Mouse (Mus musculus) hindbrain, embryonic 14.5 days (tissue): Measurements from ENCODE around the gene Hbs1l. TPM values are rescaled to one million over a fixed set of nuclear protein-coding genes. Genes with fewer than 3 reads are reported as not detected.

Experiments used
- ATAC-seq: fragments of 200-750 bp; cut with Nextera tagmentation; 2 replicates; pipeline ENCODE4 v1.8.0; 2017; ENCODE audit warnings: moderate number of reproducible peaks, mild to moderate bottlenecking, moderate TSS enrichment, moderate library complexity; ENCODE audit not compliant: low FRiP score
- DNase-seq: peaks from one replicate; pipeline ENCODE4 v3.0.0-alpha.2; 2015; ENCODE audit warnings: low spot score
- H3K27ac ChIP-seq: fragments of 300-500 bp; sonication (generic); 2 replicates; pipeline ENCODE4 v1.5.1; 2014; ENCODE audit warnings: mild to moderate bottlenecking, moderate library complexity
- H3K27me3 ChIP-seq: fragments of 300-500 bp; sonication (generic); 2 replicates; pipeline ENCODE4 v1.6.1; 2014; ENCODE audit warnings: mild to moderate bottlenecking, low read length, mixed read lengths; ENCODE audit not compliant: control insufficient read depth, insufficient read depth
- H3K36me3 ChIP-seq: fragments of 300-500 bp; sonication (generic); replicated peaks from 2 replicates; pipeline ENCODE4 v1.6.1; 2014; ENCODE audit not compliant: control insufficient read depth, insufficient read depth
- H3K4me1 ChIP-seq: fragments of 300-500 bp; sonication (generic); replicated peaks from 2 replicates; pipeline ENCODE4 v1.6.1; 2014; ENCODE audit warnings: antibody characterized with exemption, low read length, mixed read lengths; ENCODE audit not compliant: control insufficient read depth, insufficient read depth
- H3K4me2 ChIP-seq: fragments of 300-500 bp; sonication (generic); replicated peaks from 2 replicates; pipeline ENCODE4 v1.6.1; 2014; ENCODE audit warnings: mild to moderate bottlenecking, moderate library complexity
- H3K4me3 ChIP-seq: fragments of 300-500 bp; sonication (generic); replicated peaks from 2 replicates; pipeline ENCODE4 v1.5.1; 2014; ENCODE audit warnings: mild to moderate bottlenecking, low read length
- H3K9ac ChIP-seq: fragments of 300-500 bp; sonication (generic); 2 replicates; pipeline ENCODE4 v1.6.1; 2014
- H3K9me3 ChIP-seq: fragments of 300-500 bp; sonication (generic); 2 replicates; pipeline ENCODE4 v1.6.1; 2016; ENCODE audit warnings: low read length; ENCODE audit not compliant: control insufficient read depth
- WGBS: fragments of 180-500 bp; shearing (Covaris S2); extraction: QIAGEN DNeasy Blood & Tissue Kit; methylation state at CpG from one replicate; pipeline ENCODE4 v1.1.7; 2014; 5-methylcytosine and 5-hydroxymethylcytosine counted together
- polyA plus RNA-seq: library from polyadenylated mRNA; unstranded; fragments of >200 nt; fragmentation: Nextera tagmentation; extraction: Ambion mirVana; gene quantifications from 2 replicates; pipeline ENCODE4 v1.2.1, GENCODE M21; 2014

The Hbs1l gene
- polyA plus RNA-seq, 1 experiment from 2014 or later = 92.5 TPM

- no peak overlapping the region for H3K9ac ChIP-seq
- H3K4me3 ChIP-seq = no peak overlapping the region
- WGBS = 52% methylated on average over 4 of the region's 4 CpGs
- H3K27ac ChIP-seq = no peak overlapping the region
- no peak for ATAC-seq
- no peaks in the 10 kb centered on the region for H3K9me3 ChIP-seq
- no peaks in the 10 kb centered on the region for H3K27me3 ChIP-seq
- no peaks in the 10 kb centered on the region; the same call in 1 of the 2 replicates for H3K4me1 ChIP-seq
- H3K36me3 ChIP-seq = no peaks in the 10 kb centered on the region
- no peak for DNase-seq
- H3K4me2 ChIP-seq = no peak overlapping the region
Measured at GRCm38 (mm10) chr10:21401259-21401658, 105.5 kb downstream of the Hbs1l start.

DNA sequence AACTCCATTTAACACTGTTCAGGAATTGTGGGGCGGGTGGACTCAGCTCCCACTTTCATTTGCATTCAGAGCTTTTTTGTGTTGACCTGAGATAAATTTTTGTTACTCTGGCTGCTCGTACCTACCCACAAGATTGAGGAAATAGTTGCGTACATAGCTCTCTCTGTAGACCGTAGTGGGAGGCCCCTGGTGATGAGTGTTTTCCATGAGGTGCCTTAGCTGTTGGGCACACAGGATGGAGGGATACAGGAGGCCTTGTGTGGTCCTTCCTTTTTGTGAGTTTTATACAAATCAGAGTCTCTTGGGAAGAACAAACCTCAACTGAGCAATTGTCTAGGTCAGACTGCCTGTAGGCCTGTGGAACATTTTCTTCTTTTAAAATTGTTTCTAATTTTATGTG, 109.0 kb downstream of the Hbs1l start:
- ATAC-seq (no peak), DNase-seq (no peak)
- WGBS = 88% methylated on average over 4 of the region's 4 CpGs
- Histone ChIP-seq H3K27ac (no peak overlapping the region), H3K36me3 (no peaks in the 10 kb centered on the region), H3K4me3 (no peak overlapping the region), H3K4me2 (no peak overlapping the region), H3K27me3 (no peaks in the 10 kb centered on the region), H3K9me3 (no peaks in the 10 kb centered on the region), H3K9ac (no peak overlapping the region), H3K4me1 (no peaks in the 10 kb centered on the region; the same call in 1 of the 2 replicates)

DNA sequence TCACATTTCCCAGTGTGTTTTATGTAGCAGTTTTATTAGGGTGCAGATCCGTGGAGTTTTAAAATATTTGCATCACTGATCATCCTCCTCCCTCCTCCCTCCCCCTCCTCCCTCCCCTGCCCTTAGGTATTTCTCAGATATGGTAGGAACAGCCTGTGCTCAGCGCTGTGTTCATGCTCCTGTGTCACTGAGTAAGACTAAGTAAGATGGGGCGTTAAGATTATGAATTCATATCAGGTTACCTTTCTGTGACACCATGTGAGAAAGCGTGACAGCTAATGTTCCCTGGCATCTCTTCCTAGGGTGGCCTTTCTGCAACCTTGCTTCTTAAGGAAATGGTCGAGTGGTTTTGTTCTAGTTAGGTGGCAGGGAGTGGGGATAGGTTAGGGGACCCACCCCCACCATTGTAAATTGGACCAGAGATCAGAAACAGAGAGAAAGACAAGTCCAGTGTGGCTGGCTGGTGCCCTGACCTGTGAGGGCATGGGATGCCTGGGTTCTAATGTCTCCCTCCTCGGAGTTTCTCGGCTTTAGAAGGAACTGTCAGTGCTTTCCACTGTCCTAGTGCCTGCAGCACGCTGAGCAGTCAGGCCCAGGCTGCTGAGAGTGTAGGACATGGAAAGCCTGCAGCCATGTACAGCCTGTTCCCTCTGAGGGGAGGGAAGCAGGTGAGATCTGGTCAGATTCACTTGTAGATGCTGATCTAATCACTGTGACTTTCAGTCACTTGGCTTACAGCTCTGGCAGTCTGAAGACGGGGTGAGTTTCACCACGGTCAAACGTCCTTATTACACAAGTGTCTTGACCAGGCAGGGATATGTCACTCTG, 110.1 kb downstream of the Hbs1l start:
- Histone ChIP-seq H3K4me3 (no peak overlapping the region), H3K9ac (no peak overlapping the region), H3K27me3 (no peaks in the 10 kb centered on the region), H3K9me3 (no peaks in the 10 kb centered on the region), H3K4me1 (no peaks in the 10 kb centered on the region; the same call in 1 of the 2 replicates), H3K36me3 (no peaks in the 10 kb centered on the region), H3K4me2 (no peak overlapping the region), H3K27ac (no peak overlapping the region)
- DNase-seq (no peak), ATAC-seq (no peak)
- WGBS = 74% methylated on average over 11 of the region's 11 CpGs

DNA sequence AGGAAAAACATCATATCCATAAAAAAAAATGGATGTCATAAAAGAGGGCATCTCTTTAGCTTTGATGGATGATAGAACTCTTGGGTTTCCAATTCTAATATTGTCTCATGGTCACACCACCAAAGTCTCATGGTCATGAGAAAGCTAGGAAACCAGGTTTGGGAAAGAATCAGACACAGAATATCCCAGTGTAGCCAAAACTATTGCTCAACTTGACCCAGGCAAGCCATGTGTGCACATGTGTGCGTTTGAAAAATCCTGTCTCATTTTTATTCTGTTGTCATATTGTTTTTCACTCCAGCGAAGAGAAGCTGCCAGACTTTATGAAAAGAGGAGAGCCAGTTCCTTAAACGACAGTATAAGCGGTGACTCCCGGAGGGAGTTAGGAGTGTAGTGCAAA, 114.9 kb downstream of the Hbs1l start:
- Histone ChIP-seq H3K27ac (no peak overlapping the region), H3K27me3 (no peaks in the 10 kb centered on the region), H3K4me3 (no peak overlapping the region), H3K9ac (no peak overlapping the region), H3K4me2 (no peak overlapping the region), H3K9me3 (no peaks in the 10 kb centered on the region), H3K36me3 (no peaks in the 10 kb centered on the region), H3K4me1 (no peaks in the 10 kb centered on the region)
- WGBS = 77% methylated on average over 5 of the region's 5 CpGs
- ATAC-seq (no peak), DNase-seq (no peak)

- WGBS = 77% methylated on average over 6 of the region's 6 CpGs
- no peaks in the 10 kb centered on the region for H3K4me1 ChIP-seq
- no peak overlapping the region for H3K4me2 ChIP-seq
- DNase-seq = no peak
- no peaks in the 10 kb centered on the region for H3K27me3 ChIP-seq
- no peak overlapping the region for H3K9ac ChIP-seq
- no peak overlapping the region for H3K4me3 ChIP-seq
- H3K9me3 ChIP-seq = no peaks in the 10 kb centered on the region
- no peak overlapping the region for H3K27ac ChIP-seq
- no peak for ATAC-seq
- no peaks in the 10 kb centered on the region for H3K36me3 ChIP-seq
Measured at GRCm38 (mm10) chr10:21411621-21412205, 115.9 kb downstream of the Hbs1l start.

GRCm38 (mm10) chr10:21415031-21415430, 119.3 kb downstream of the Hbs1l start:
- no peaks in the 10 kb centered on the region for H3K36me3 ChIP-seq
- no peak for DNase-seq
- H3K4me3 ChIP-seq = no peak overlapping the region
- ATAC-seq = no peak
- no peaks in the 10 kb centered on the region for H3K27me3 ChIP-seq
- no peak overlapping the region for H3K4me2 ChIP-seq
- no peak overlapping the region for H3K9ac ChIP-seq
- H3K9me3 ChIP-seq = no peaks in the 10 kb centered on the region
- 84% methylated on average over 4 of the region's 4 CpGs for WGBS
- no peaks in the 10 kb centered on the region for H3K4me1 ChIP-seq
- H3K27ac ChIP-seq = no peak overlapping the region

DNA sequence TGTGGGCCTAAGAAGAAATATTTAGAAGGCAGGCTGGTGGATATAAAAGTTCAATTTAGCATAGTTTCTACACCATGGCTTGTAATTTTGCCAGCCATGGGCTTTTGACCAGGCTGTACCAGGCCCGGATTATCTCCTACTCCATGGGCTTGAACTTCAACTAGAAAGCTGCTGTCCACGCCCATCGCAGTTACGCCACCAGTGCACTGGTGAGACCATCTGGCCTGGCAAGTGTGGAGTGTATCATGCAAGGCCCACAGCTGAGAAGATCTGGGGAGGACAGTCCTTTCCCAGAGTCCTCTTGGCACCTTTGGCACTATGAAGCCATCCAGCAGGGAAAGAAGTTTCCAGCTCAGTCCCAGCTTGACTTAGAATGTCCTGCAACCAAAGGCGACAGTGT, 120.4 kb downstream of the Hbs1l start:
- no peaks in the 10 kb centered on the region for H3K4me1 ChIP-seq
- no peaks in the 10 kb centered on the region for H3K9me3 ChIP-seq
- H3K27me3 ChIP-seq = no peaks in the 10 kb centered on the region
- no peak overlapping the region for H3K9ac ChIP-seq
- 92% methylated on average over 5 of the region's 5 CpGs for WGBS
- H3K4me2 ChIP-seq = no peak overlapping the region
- no peaks in the 10 kb centered on the region for H3K36me3 ChIP-seq
- no peak for DNase-seq
- H3K27ac ChIP-seq = no peak overlapping the region
- no peak overlapping the region for H3K4me3 ChIP-seq
- no peak for ATAC-seq

Other genes starting within 250 kb of the Hbs1l start
- 2.2 and 2.3 TPM in 2 replicates for gene Myb, start 135.0 kb upstream of the Hbs1l start, polyA plus RNA-seq
- gene Aldh8a1, start 81.3 kb downstream of the Hbs1l start, polyA plus RNA-seq = 0.09 TPM in 1 of 2 replicates, not detected in the other